Mouse (Mus musculus) CH12.LX (cell line): ENCODE measurements around the gene Rnf213.

Experiments
- CTCF ChIP-seq, 2 experiments: IDR thresholded peaks in 1 of 2; conservative IDR thresholded peaks in 1 of 2; 2 replicates each; pipeline ENCODE4 v1.5.1; 2011 to 2012; ENCODE audit warnings: low read depth in 2 of 2, low read length in 2 of 2, improper control_type of control experiment in 1 of 2, inconsistent platforms in 1 of 2, mild to moderate bottlenecking in 1 of 2, moderate library complexity in 1 of 2
- ETS1 ChIP-seq: conservative IDR thresholded peaks from 2 replicates; pipeline ENCODE4 v1.6.1; 2012; ENCODE audit warnings: low read depth, mild to moderate bottlenecking, inconsistent platforms, low read length, improper control_type of control experiment, moderate library complexity
- POLR2A ChIP-seq: IDR thresholded peaks from 2 replicates; pipeline ENCODE4 v1.6.1; 2011; ENCODE audit warnings: low read depth, mild to moderate bottlenecking, improper control_type of control experiment, low read length
- SIN3A ChIP-seq: IDR thresholded peaks from 2 replicates; pipeline ENCODE4 v1.6.1; 2012; ENCODE audit warnings: low read length, improper control_type of control experiment, inconsistent platforms
- ZNF384 ChIP-seq: IDR thresholded peaks from 2 replicates; pipeline ENCODE4 v1.6.1; 2012; ENCODE audit warnings: low read depth, low read length, improper control_type of control experiment, inconsistent platforms

DNA sequence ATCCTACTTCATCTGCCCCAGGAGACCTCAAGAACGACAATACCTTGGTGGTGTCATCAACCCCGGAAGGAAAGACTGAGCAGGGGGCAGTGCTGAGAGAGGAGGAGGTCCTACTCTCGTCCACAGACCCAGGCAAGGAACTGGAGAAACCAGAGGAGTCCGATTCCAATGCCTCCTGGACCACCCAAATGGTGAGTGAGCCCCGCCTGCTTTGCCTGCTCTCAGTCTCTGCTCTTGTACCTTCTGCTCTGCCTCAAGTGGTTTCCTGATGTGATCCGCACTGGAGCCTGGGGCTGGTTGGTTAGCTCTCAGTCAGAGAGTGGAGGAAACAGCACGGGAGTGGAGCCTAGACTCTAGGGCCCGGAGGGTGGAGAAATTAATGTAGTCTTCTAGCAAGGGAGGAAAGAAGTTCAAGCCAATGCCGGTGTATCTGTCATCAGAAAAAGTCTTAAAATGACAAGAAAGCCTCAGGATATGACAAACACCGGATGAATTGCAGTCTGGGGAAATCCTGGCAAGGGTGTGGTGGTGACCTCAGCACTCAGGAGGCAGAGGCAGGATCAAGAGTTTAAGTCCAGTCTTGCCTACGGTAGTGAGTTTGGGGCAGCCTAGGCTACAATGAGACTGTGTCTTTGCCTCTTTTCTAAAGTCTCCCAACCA is 9.7 kb downstream of the Rnf213 start:
- TF ChIP-seq POLR2A (no peak), CTCF (conservative IDR thresholded peaks at IDR 0.05 in 1 of 2, IDR thresholded peaks at IDR 0.05 in 1 of 2; ENCODE audit: low read depth in 2 of 2, low read length in 2 of 2) (no peak), ZNF384 (no peak), SIN3A (no peak), ETS1 (no peak)
